Mouse (Mus musculus) splenic B cell, adult 2 months (primary cell): Measurements from ENCODE around the gene Plekha7.

Experiments
- DNase-seq: peaks from one replicate; pipeline ENCODE4 v3.0.0-alpha.2; 2011; ENCODE audit warnings: low read depth, low spot score
- H3K27me3 ChIP-seq: 2 replicates; pipeline ENCODE4 v1.6.1; 2012; ENCODE audit warnings: mild to moderate bottlenecking, low read length, moderate library complexity, mixed read lengths; ENCODE audit not compliant: control insufficient read depth, poor library complexity, insufficient read depth, severe bottlenecking
- H3K36me3 ChIP-seq: 2 replicates; pipeline ENCODE4 v1.6.1; 2012; ENCODE audit warnings: mild to moderate bottlenecking, low read length, moderate library complexity, mixed read lengths; ENCODE audit not compliant: control insufficient read depth, poor library complexity, insufficient read depth, severe bottlenecking

The Plekha7 gene

GRCm38 (mm10) chr7:116200951-116201351 lies 107.2 kb downstream of the Plekha7 start:
- H3K27me3 ChIP-seq = no peaks in the 10 kb centered on the region
- no peaks in the 10 kb centered on the region for H3K36me3 ChIP-seq
- DNase-seq = no peak

GRCm38 (mm10) chr7:116200544-116200943 lies 107.6 kb downstream of the Plekha7 start:
- no peak for DNase-seq
- no peaks in the 10 kb centered on the region for H3K27me3 ChIP-seq
- H3K36me3 ChIP-seq = no peaks in the 10 kb centered on the region

GRCm38 (mm10) chr7:116198902-116199301 lies 109.3 kb downstream of the Plekha7 start:
- Histone ChIP-seq H3K27me3 (no peaks in the 10 kb centered on the region), H3K36me3 (no peaks in the 10 kb centered on the region)
- no peak for DNase-seq

- DNase-seq = no peak
- Histone ChIP-seq H3K36me3 (no peaks in the 10 kb centered on the region), H3K27me3 (no peaks in the 10 kb centered on the region)
These were observed 109.8 kb downstream of the Plekha7 start for GRCm38 (mm10) chr7:116198407-116198806.

GRCm38 (mm10) chr7:116196974-116197679 lies 111.0 kb downstream of the Plekha7 start:
- DNase-seq = no peak
- Histone ChIP-seq H3K36me3 (no peaks in the 10 kb centered on the region), H3K27me3 (no peaks in the 10 kb centered on the region)

- H3K36me3 ChIP-seq = no peaks in the 10 kb centered on the region
- no peaks in the 10 kb centered on the region for H3K27me3 ChIP-seq
- DNase-seq = no peak
These were observed 113.2 kb downstream of the Plekha7 start for GRCm38 (mm10) chr7:116194996-116195395.

GRCm38 (mm10) chr7:116192966-116193365 lies 115.2 kb downstream of the Plekha7 start:
- Histone ChIP-seq H3K36me3 (no peaks in the 10 kb centered on the region), H3K27me3 (no peaks in the 10 kb centered on the region)
- DNase-seq = no peak

- Histone ChIP-seq H3K36me3 (no peaks in the 10 kb centered on the region), H3K27me3 (no peaks in the 10 kb centered on the region)
- no peak for DNase-seq
These were observed 116.0 kb downstream of the Plekha7 start for GRCm38 (mm10) chr7:116192096-116192595.

- H3K36me3 ChIP-seq = no peaks in the 10 kb centered on the region
- no peaks in the 10 kb centered on the region for H3K27me3 ChIP-seq
- no peak for DNase-seq
These were observed 117.0 kb downstream of the Plekha7 start for GRCm38 (mm10) chr7:116191138-116191537.

- no peak for DNase-seq
- Histone ChIP-seq H3K36me3 (no peaks in the 10 kb centered on the region), H3K27me3 (no peaks in the 10 kb centered on the region)
These were observed 118.5 kb downstream of the Plekha7 start for GRCm38 (mm10) chr7:116189708-116190107.

- no peaks in the 10 kb centered on the region for H3K27me3 ChIP-seq
- H3K36me3 ChIP-seq = no peaks in the 10 kb centered on the region
- DNase-seq = no peak
These were observed 119.8 kb downstream of the Plekha7 start for GRCm38 (mm10) chr7:116188391-116188790.

- no peak for DNase-seq
- H3K36me3 ChIP-seq = no peaks in the 10 kb centered on the region
- no peaks in the 10 kb centered on the region for H3K27me3 ChIP-seq
These were observed 120.7 kb downstream of the Plekha7 start for GRCm38 (mm10) chr7:116187521-116187920.

- Histone ChIP-seq H3K36me3 (no peaks in the 10 kb centered on the region), H3K27me3 (no peaks in the 10 kb centered on the region)
- DNase-seq = no peak
These were observed 121.3 kb downstream of the Plekha7 start for GRCm38 (mm10) chr7:116186847-116187246.

- no peak for DNase-seq
These were observed 122.0 kb downstream of the Plekha7 start for GRCm38 (mm10) chr7:116186156-116186555.

GRCm38 (mm10) chr7:116184358-116185057 lies 123.7 kb downstream of the Plekha7 start:
- no peaks in the 10 kb centered on the region for H3K27me3 ChIP-seq
- DNase-seq = no peak

More at GRCm38 (mm10) chr7:116186156-116186555, 122.0 kb downstream of the Plekha7 start:
- Histone ChIP-seq H3K36me3 (no peaks in the 10 kb centered on the region), H3K27me3 (no peaks in the 10 kb centered on the region)

More at GRCm38 (mm10) chr7:116184358-116185057, 123.7 kb downstream of the Plekha7 start:
- no peaks in the 10 kb centered on the region for H3K36me3 ChIP-seq
